Mouse (Mus musculus) CH12.LX (cell line): ENCODE measurements at regions not wholly inside any gene's neighbourhood (a gene's known extent, or its start where the extent isn't known, plus 50 kb on each side); places are given as distances from the start of the nearest gene placed in this dataset.

Experiments used
- DNase-seq: peaks from one replicate; pipeline ENCODE4 v3.0.0-alpha.2; 2013; ENCODE audit errors: extremely low read depth
- H3K27ac ChIP-seq: 2 replicates; pipeline ENCODE4 v1.5.1; 2012; ENCODE audit warnings: low read depth, mild to moderate bottlenecking, control low read depth, moderate library complexity; ENCODE audit not compliant: insufficient read depth
- H3K27me3 ChIP-seq: replicated peaks from 2 replicates; pipeline ENCODE3; 2012; ENCODE audit warnings: inconsistent platforms
- H3K36me3 ChIP-seq, 2 experiments: replicated peaks in 1 of 2; 2 replicates each; pipeline versions ENCODE3 to v1.6.1; 2012; ENCODE audit warnings: inconsistent platforms in 1 of 2, low read length in 1 of 2, mild to moderate bottlenecking in 1 of 2, mixed read lengths in 1 of 2, moderate library complexity in 1 of 2; ENCODE audit not compliant: control insufficient read depth in 1 of 2, insufficient read depth in 1 of 2
- H3K4me1 ChIP-seq, 2 experiments: 2 replicates each; pipeline ENCODE4 v1.6.1; 2012; ENCODE audit warnings: inconsistent platforms in 1 of 2, moderate library complexity in 1 of 2; ENCODE audit not compliant: insufficient read depth in 2 of 2, control insufficient read depth in 1 of 2
- H3K4me2 ChIP-seq: 2 replicates; pipeline ENCODE4 v1.6.1; 2012; ENCODE audit warnings: low read depth, mild to moderate bottlenecking, control low read depth; ENCODE audit not compliant: poor library complexity, insufficient read depth, severe bottlenecking
- H3K4me3 ChIP-seq, 3 experiments: fragments of 150-350 bp in 1 of 3; sonication (generic) in 1 of 3; replicated peaks in 1 of 3; 2 replicates each; pipeline versions ENCODE3 to v1.5.1; 2011 to 2012; ENCODE audit warnings: low read depth in 2 of 3, low read length in 2 of 3, mild to moderate bottlenecking in 2 of 3, moderate library complexity in 2 of 3, control low read depth in 1 of 3, improper control_type of control experiment in 1 of 3, inconsistent platforms in 1 of 3, mixed read lengths in 1 of 3; ENCODE audit not compliant: poor library complexity in 1 of 3
- H3K79me2 ChIP-seq: replicated peaks from 2 replicates; pipeline ENCODE4 v1.6.1; 2012; ENCODE audit warnings: mild to moderate bottlenecking, moderate library complexity; ENCODE audit not compliant: control insufficient read depth, poor library complexity, insufficient read depth, severe bottlenecking; ENCODE audit errors: extremely low read depth
- H3K9ac ChIP-seq: 2 replicates; pipeline ENCODE4 v1.6.1; 2012; ENCODE audit warnings: low read depth, mild to moderate bottlenecking, control low read depth, moderate library complexity; ENCODE audit not compliant: insufficient read depth
- H3K9me3 ChIP-seq: replicated peaks from 2 replicates; pipeline ENCODE3; 2012; ENCODE audit warnings: low read length, inconsistent platforms, mixed read lengths
- BHLHE40 ChIP-seq: IDR thresholded peaks from 2 replicates; pipeline ENCODE4 v1.6.1; 2011; ENCODE audit warnings: mild to moderate bottlenecking, low read depth, low read length, improper control_type of control experiment
- CTCF ChIP-seq, 2 experiments: IDR thresholded peaks in 1 of 2; conservative IDR thresholded peaks in 1 of 2; 2 replicates each; pipeline ENCODE4 v1.5.1; 2011 to 2012; ENCODE audit warnings: low read depth in 2 of 2, low read length in 2 of 2, improper control_type of control experiment in 1 of 2, inconsistent platforms in 1 of 2, mild to moderate bottlenecking in 1 of 2, moderate library complexity in 1 of 2
- E2F4 ChIP-seq: IDR thresholded peaks from 2 replicates; pipeline ENCODE4 v1.6.1; 2011; ENCODE audit warnings: low read depth, low read length, improper control_type of control experiment; ENCODE audit not compliant: insufficient replicate concordance
- HCFC1 ChIP-seq: IDR thresholded peaks from 2 replicates; pipeline ENCODE4 v1.6.1; 2012; ENCODE audit warnings: low read depth, mild to moderate bottlenecking, inconsistent platforms, low read length, improper control_type of control experiment
- JUN ChIP-seq: IDR thresholded peaks from 2 replicates; pipeline ENCODE4 v1.6.1; 2011; ENCODE audit warnings: low read depth, mild to moderate bottlenecking, low read length, improper control_type of control experiment, moderate library complexity; ENCODE audit not compliant: insufficient read depth
- JUND ChIP-seq: conservative IDR thresholded peaks from 2 replicates; pipeline ENCODE4 v1.6.1; 2011; ENCODE audit warnings: low read depth, low read length, improper control_type of control experiment
- KAT2A ChIP-seq: IDR thresholded peaks from 2 replicates; pipeline ENCODE4 v1.6.1; 2012; ENCODE audit warnings: low read length, improper control_type of control experiment, inconsistent platforms; ENCODE audit not compliant: insufficient replicate concordance
- MAFK ChIP-seq: IDR thresholded peaks from 2 replicates; pipeline ENCODE4 v1.6.1; 2011; ENCODE audit warnings: low read length, improper control_type of control experiment; ENCODE audit not compliant: insufficient replicate concordance
- MAX ChIP-seq: IDR thresholded peaks from 2 replicates; pipeline ENCODE4 v1.6.1; 2011; ENCODE audit warnings: low read length, improper control_type of control experiment
- MAZ ChIP-seq: IDR thresholded peaks from 2 replicates; pipeline ENCODE4 v1.6.1; 2012; ENCODE audit warnings: low read depth, mild to moderate bottlenecking, inconsistent platforms, low read length, improper control_type of control experiment, moderate library complexity
- MEF2A ChIP-seq: IDR thresholded peaks from 2 replicates; pipeline ENCODE4 v1.6.1; 2014; ENCODE audit warnings: low read depth, mild to moderate bottlenecking, inconsistent platforms, low read length, improper control_type of control experiment, borderline replicate concordance
- MYC ChIP-seq: IDR thresholded peaks from 2 replicates; pipeline ENCODE4 v1.6.1; 2011; ENCODE audit warnings: low read depth, mild to moderate bottlenecking, improper control_type of control experiment, low read length
- PAX5 ChIP-seq: IDR thresholded peaks from 2 replicates; pipeline ENCODE4 v1.6.1; 2012; ENCODE audit warnings: low read length, inconsistent platforms, mixed read lengths
- POLR2A ChIP-seq: IDR thresholded peaks from 2 replicates; pipeline ENCODE4 v1.6.1; 2011; ENCODE audit warnings: low read depth, mild to moderate bottlenecking, improper control_type of control experiment, low read length
- POLR2AphosphoS2 ChIP-seq: IDR thresholded peaks from 2 replicates; pipeline ENCODE4 v1.6.1; 2011; ENCODE audit warnings: low read depth, low read length, improper control_type of control experiment
- RAD21 ChIP-seq: IDR thresholded peaks from 2 replicates; pipeline ENCODE4 v1.6.1; 2011; ENCODE audit warnings: low read depth, mild to moderate bottlenecking, low read length, improper control_type of control experiment, moderate library complexity
- SMC3 ChIP-seq: IDR thresholded peaks from 2 replicates; pipeline ENCODE4 v1.6.1; 2011; ENCODE audit warnings: low read depth, low read length, improper control_type of control experiment
- TCF12 ChIP-seq: IDR thresholded peaks from 2 replicates; pipeline ENCODE4 v1.6.1; 2014; ENCODE audit warnings: low read depth, mild to moderate bottlenecking, inconsistent platforms, low read length, improper control_type of control experiment
- ZC3H11A ChIP-seq: IDR thresholded peaks from 2 replicates; pipeline ENCODE4 v1.6.1; 2012; ENCODE audit warnings: low read depth, mild to moderate bottlenecking, inconsistent platforms, low read length, improper control_type of control experiment
- ZKSCAN1 ChIP-seq: IDR thresholded peaks from 2 replicates; pipeline ENCODE4 v1.6.1; 2012; ENCODE audit warnings: low read depth, inconsistent platforms, low read length, improper control_type of control experiment, borderline replicate concordance
- ZMIZ1 ChIP-seq: IDR thresholded peaks from 2 replicates; pipeline ENCODE4 v1.6.1; 2012; ENCODE audit warnings: low read depth, mild to moderate bottlenecking, inconsistent platforms, low read length, improper control_type of control experiment
- ZNF384 ChIP-seq: IDR thresholded peaks from 2 replicates; pipeline ENCODE4 v1.6.1; 2012; ENCODE audit warnings: low read depth, low read length, improper control_type of control experiment, inconsistent platforms
- dilution Hi-C: fragments of 300-500 bp; cut with MboI; formaldehyde crosslinking; loops from 2 replicates; pipeline ENCODE4 v1.14.3; 2020; ENCODE audit warnings: low sequenced_read_pairs; ENCODE audit not compliant: extremely low pct_unique_long_range_greater_than_20kb, extremely low pct_ligation_motif_present
- in situ Hi-C: fragments of 300-500 bp; cut with MboI; formaldehyde crosslinking; loops from 3 replicates; pipeline ENCODE4 v1.14.3; 2019; ENCODE audit warnings: low sequenced_read_pairs, low pct_ligation_motif_present, low pct_unique_long_range_greater_than_20kb, mixed read lengths

DNA sequence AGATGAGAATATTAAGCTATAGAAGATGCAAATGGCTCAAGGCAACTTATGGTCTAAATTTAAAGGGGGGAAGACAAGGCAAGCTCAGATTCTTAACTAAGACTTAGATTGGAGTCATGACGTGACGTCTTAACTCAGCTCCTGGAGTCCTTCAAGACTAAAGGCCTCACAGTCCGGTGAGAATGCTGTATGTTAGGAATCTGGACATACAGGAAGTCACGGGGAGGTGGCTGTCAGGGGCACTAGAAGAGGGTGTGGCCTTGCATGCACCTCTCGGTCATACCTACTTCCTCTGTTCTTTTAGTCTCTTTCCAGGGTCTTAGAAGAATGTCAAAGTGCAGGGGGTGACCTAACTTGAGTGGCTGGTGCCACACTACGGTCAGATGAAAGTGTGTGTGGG, 91.5 kb upstream of the Parp11 start:
- Histone ChIP-seq H3K4me1 (peaks cover 17 to 31% of the 10 kb centered on the region in 2 experiments), H3K9me3 (peaks cover 6% of the 10 kb centered on the region), H3K27ac (no peak overlapping the region), H3K4me2 (no peak overlapping the region), H3K27me3 (no peaks in the 10 kb centered on the region), H3K9ac (no peak overlapping the region), H3K4me3 (no peak overlapping the region), H3K79me2 (no peaks in the 10 kb centered on the region), H3K36me3 (no peaks in the 10 kb centered on the region)
- dilution Hi-C loops (no loop called here), in situ Hi-C loops (no loop called here)
- TF ChIP-seq SMC3 (no peak), ZMIZ1 (no peak), MYC (no peak), POLR2A (no peak), MAX (no peak), KAT2A (no peak), JUN (no peak), PAX5 (no peak)
- DNase-seq = no peak

- peaks cover 12 to 20% of the 10 kb centered on the region in 2 experiments for H3K4me1 ChIP-seq
- H3K9ac ChIP-seq = no peak overlapping the region
- in situ Hi-C loops (no loop called here), dilution Hi-C loops (no loop called here)
- no peak overlapping the region for H3K27ac ChIP-seq
- no peak for DNase-seq
- no peaks in the 10 kb centered on the region for H3K79me2 ChIP-seq
- no peak overlapping the region for H3K4me2 ChIP-seq
- TF ChIP-seq HCFC1 (no peak), SMC3 (no peak), MAFK (no peak), ZKSCAN1 (no peak), RAD21 (no peak), MYC (no peak), BHLHE40 (no peak), ZC3H11A (no peak), ZNF384 (no peak), PAX5 (no peak), CTCF (conservative IDR thresholded peaks at IDR 0.05 in 1 of 2, IDR thresholded peaks at IDR 0.05 in 1 of 2; ENCODE audit: low read depth in 2 of 2, low read length in 2 of 2) (no peak), POLR2AphosphoS2 (no peak), MAZ (no peak), MEF2A (no peak), MAX (no peak), JUND (no peak), E2F4 (no peak), ZMIZ1 (no peak), TCF12 (no peak)
- TF ChIP-seq, all 38 proteins: peak for 0
- no peak overlapping the region for H3K4me3 ChIP-seq
- no peaks in the 10 kb centered on the region for H3K27me3 ChIP-seq
- peaks cover 6% of the 10 kb centered on the region for H3K9me3 ChIP-seq
- no peaks in the 10 kb centered on the region for H3K36me3 ChIP-seq
Measured at GRCm38 (mm10) chr6:127356442-127356841, 90.2 kb upstream of the Parp11 start.
